Mouse (Mus musculus): ENCODE results near the gene Bbs10. TPM values are rescaled to one million over a fixed set of nuclear protein-coding genes. Genes with fewer than 3 reads are reported as not detected.

The Bbs10 gene
- 4.1 and 7.0 TPM in 2 replicates for polyA plus RNA-seq (2012; rRNA removed)

DNA sequence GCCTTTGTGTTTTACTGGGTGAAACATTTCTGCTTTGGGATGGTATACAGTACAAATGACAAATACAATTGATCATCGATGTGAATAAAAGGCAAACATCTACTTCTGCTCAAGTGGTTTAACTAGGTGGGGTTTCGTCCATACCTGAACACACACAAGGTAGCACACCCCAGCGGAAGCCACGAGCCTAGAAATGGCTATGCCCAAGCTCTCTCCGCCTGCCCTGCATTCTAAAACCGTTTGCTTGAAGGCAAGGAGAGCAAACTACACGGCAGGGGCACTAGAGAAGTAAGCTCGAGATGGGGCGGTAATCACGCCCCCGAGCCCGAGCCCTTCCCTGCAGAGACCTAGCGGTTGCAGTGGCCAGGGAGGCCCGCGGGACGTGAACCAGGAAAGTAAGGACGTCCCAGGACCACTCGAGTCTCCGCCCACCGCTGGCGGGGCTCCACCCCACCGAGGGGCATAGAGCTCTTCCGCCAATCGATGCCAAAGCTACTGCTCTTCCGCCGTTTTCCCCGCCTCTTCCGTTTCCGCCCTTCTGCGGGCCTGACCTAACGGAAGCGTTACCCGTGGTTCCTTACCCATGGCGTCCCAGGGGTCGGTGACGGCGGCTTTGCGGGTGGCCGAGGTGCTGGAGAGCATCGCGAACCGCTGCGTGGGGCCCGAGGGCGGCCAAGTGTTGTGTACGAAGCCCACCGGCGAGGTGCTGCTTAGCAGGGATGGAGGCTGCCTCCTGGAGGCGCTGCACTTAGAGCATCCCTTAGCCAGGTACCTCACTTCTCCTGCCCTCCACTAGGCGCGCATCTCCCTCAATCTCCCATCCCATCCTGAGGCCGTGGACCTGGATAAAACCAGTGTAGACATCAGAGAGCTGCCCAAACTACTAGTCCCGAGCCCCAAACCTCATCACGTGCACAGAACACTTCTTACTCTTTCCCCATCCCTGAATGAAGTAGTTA, at the start of gene Bbs10:
Bbs10 (plus strand) TSS at position 540 of the 959 bp plus-strand sequence.

Other genes starting within 250 kb of the Bbs10 start
- 11.7 and 12.7 TPM in 2 replicates for gene Osbpl8, start 133.9 kb upstream of the Bbs10 start, polyA plus RNA-seq (2012; rRNA removed)
- gene Nap1l1, start 174.5 kb downstream of the Bbs10 start, polyA plus RNA-seq (2012; rRNA removed), result 561 and 1,050 TPM in 2 replicates
- gene Phlda1, start 207.6 kb downstream of the Bbs10 start, polyA plus RNA-seq (2012; rRNA removed), result 18.1 and 21.7 TPM in 2 replicates

Measured in central nervous system, embryonic 11.5 days (tissue).